8 mouse cellular contexts compared by ENCODE assay signal in the genomic region with DNA sequence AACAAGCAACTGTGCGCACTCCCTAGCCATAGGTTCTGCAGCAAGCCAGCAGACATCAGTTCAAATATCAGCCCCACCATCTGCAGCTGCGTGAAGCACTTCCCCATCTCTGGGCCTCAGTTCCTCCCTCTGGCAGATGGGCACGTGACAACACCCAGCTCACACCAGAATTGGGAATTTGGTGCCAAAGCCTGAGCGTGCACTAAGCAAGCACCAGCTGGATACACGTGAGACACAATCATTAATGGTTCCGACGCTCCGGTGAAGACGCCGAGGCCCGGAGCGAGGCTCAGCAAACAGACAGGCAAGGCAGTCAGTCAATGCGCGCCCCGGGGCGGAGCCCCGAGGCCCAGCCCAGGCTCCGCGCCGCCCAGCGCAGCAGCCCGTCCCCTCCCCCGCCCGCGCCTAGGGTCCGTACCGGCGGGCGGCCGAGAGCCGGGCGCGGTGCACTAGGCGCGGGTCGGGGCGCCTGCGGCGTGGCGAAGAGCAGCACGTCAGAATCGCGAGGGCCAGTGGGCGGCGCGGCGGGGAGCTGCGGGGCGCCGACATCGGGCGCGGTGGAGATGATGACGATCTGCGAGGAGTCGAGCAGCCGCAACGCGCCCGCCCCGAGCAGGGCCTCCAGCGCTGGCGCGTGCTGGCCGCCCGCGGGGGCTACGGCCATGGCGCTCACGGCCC. TPM values are rescaled to one million over a fixed set of nuclear protein-coding genes. Genes with fewer than 3 reads are reported as not detected.
A peak's percentile ranks its signal among the peaks of the same experiment; 100 is the strongest.
DNase-seq lines count a peak whose midpoint lies in the region; ATAC-seq and TF ChIP-seq lines count a peak whose summit lies in the region.

No protein-coding gene starts in this region.

- no peak for TF ChIP-seq CTCF in C2C12 (IDR thresholded peaks at IDR 0.05; ENCODE audit: control insufficient read depth, insufficient read depth, insufficient read length)
- no peak for TF ChIP-seq CTCF in heart, postnatal 0 days (IDR thresholded peaks at IDR 0.05; ENCODE audit: low read depth)
- no peak for TF ChIP-seq CTCF in small intestine, adult 2 months (IDR thresholded peaks at IDR 0.05; ENCODE audit: extremely low read depth, insufficient read length, insufficient replicate concordance, low read depth, low read length)

- H3K79me3 ChIP-seq in C2C12 (ENCODE audit: low read depth), result peaks cover 19% of the 10 kb centered on the region

- H3K4me3 ChIP-seq in C2C12 (ENCODE audit: insufficient read depth, poor library complexity, severe bottlenecking), result peak overlapping the region; percentile 50
- H3K4me3 ChIP-seq in embryonic facial prominence, embryonic 12.5 days, result peak overlapping the region; percentile 87
- H3K4me3 ChIP-seq in heart, postnatal 0 days (ENCODE audit: low read depth, low read length), result peak overlapping the region; percentile 82
- H3K4me3 ChIP-seq in small intestine, adult 2 months (ENCODE audit: low read depth, low read length), result peak overlapping the region; percentile 71

- H3K27me3 ChIP-seq in C2C12 (ENCODE audit: control insufficient read depth, insufficient read depth, insufficient read length), result no peaks in the 10 kb centered on the region
- H3K27me3 ChIP-seq in embryonic facial prominence, embryonic 12.5 days, result no peaks in the 10 kb centered on the region
- H3K27me3 ChIP-seq in heart, postnatal 0 days (ENCODE audit: control insufficient read depth, insufficient read depth, low read length), result no peaks in the 10 kb centered on the region
- H3K27me3 ChIP-seq in small intestine, adult 2 months (ENCODE audit: control insufficient read depth, insufficient read depth, low read length), result no peaks in the 10 kb centered on the region

- H3ac ChIP-seq in C2C12 (ENCODE audit: control insufficient read depth, insufficient read length, low read depth), result peak overlapping the region; percentile 90

- peak; percentile 87 for DNase-seq in NIH3T3 (ENCODE audit: low read depth)
- no peak for DNase-seq in heart, postnatal 0 days (ENCODE audit: low spot score)
- peak; percentile 25 for DNase-seq in large intestine, adult 2 months (ENCODE audit: low read depth, low spot score)

- H3K9me3 ChIP-seq in embryonic facial prominence, embryonic 12.5 days, result no peaks in the 10 kb centered on the region
- H3K9me3 ChIP-seq in heart, postnatal 0 days (replicated peaks; ENCODE audit: control insufficient read depth, low read length), result no peaks in the 10 kb centered on the region

- H3K79me2 ChIP-seq in C2C12 (ENCODE audit: control insufficient read depth, insufficient read depth), result peaks cover 48% of the 10 kb centered on the region

- H3K4me2 ChIP-seq in embryonic facial prominence, embryonic 12.5 days (replicated peaks), result peak overlapping the region; percentile 86
- H3K4me2 ChIP-seq in heart, postnatal 0 days (ENCODE audit: low read depth, low read length), result peak overlapping the region; percentile 98

- no peak for TF ChIP-seq POLR2A in small intestine, adult 2 months (IDR thresholded peaks at IDR 0.05; ENCODE audit: low read depth, low read length)

- peak; percentile 75 for ATAC-seq in embryonic facial prominence, embryonic 12.5 days (ENCODE audit: insufficient number of reproducible peaks, insufficient read depth, low FRiP score, low TSS enrichment)
- ATAC-seq in heart, postnatal 0 days (ENCODE audit: insufficient read depth, low read depth), result peak; percentile 61
- ATAC-seq in megakaryocyte, adult 5-6 weeks (ENCODE audit: poor library complexity, severe bottlenecking), result peak; percentile 58
- ATAC-seq in cerebellum, adult (ENCODE audit: insufficient number of reproducible peaks, low FRiP score, low TSS enrichment), result no peak

- WGBS in embryonic facial prominence, embryonic 12.5 days, result under 1% methylated on average over 51 of the region's 70 CpGs
- under 1% methylated on average over 44 of the region's 70 CpGs for WGBS in heart, postnatal 0 days
- under 1% methylated on average over 70 of the region's 70 CpGs for WGBS in large intestine, adult 2 months
- 1% methylated on average over 67 of the region's 70 CpGs for WGBS in small intestine, adult 2 months

- no peaks in the 10 kb centered on the region for H3K36me3 ChIP-seq in C2C12 (ENCODE audit: control insufficient read depth, insufficient read depth)
- 0 out of 2 replicates have a peak, but pooled peaks cover 1% of the 10 kb centered on the region for H3K36me3 ChIP-seq in embryonic facial prominence, embryonic 12.5 days
- H3K36me3 ChIP-seq in heart, postnatal 0 days (replicated peaks; ENCODE audit: control insufficient read depth, insufficient read depth, low read length), result no peaks in the 10 kb centered on the region
- no peaks in the 10 kb centered on the region for H3K36me3 ChIP-seq in small intestine, adult 2 months (ENCODE audit: control insufficient read depth, insufficient read depth, low read length)

- H3K9ac ChIP-seq in embryonic facial prominence, embryonic 12.5 days, result peak overlapping the region; percentile 80
- peak overlapping the region; percentile 66 for H3K9ac ChIP-seq in heart, postnatal 0 days (replicated peaks; ENCODE audit: low read depth, low read length)

- peaks cover 31% of the 10 kb centered on the region for H3K4me1 ChIP-seq in embryonic facial prominence, embryonic 12.5 days
- peaks cover 21% of the 10 kb centered on the region; the same call in 1 of the 2 replicates for H3K4me1 ChIP-seq in heart, postnatal 0 days (ENCODE audit: control insufficient read depth, insufficient read depth)
- peaks cover 5% of the 10 kb centered on the region; the same call in 1 of the 2 replicates for H3K4me1 ChIP-seq in small intestine, adult 2 months (ENCODE audit: control insufficient read depth, insufficient read depth, insufficient read length, low read length)

- no peak for TF ChIP-seq EP300 in heart, postnatal 0 days (IDR thresholded peaks at IDR 0.05; ENCODE audit: low read depth)

- peak overlapping the region; percentile 88 for H3K27ac ChIP-seq in embryonic facial prominence, embryonic 12.5 days
- peak overlapping the region; percentile 82 for H3K27ac ChIP-seq in heart, postnatal 0 days (ENCODE audit: low read depth)
- H3K27ac ChIP-seq in small intestine, adult 2 months (ENCODE audit: insufficient read depth, low read depth, low read length), result no peak overlapping the region

TF ChIP-seq in C2C12, 6 proteins besides CTCF, POLR2A, EP300 and RAD21 (continues in another document):
- TF ChIP-seq USF1 (IDR thresholded peaks at IDR 0.05; ENCODE audit: low read depth) (peak; percentile 93), FOSL1 (IDR thresholded peaks at IDR 0.05; ENCODE audit: insufficient read depth, low read length, poor library complexity, severe bottlenecking) (no peak), MAX (IDR thresholded peaks at IDR 0.05) (no peak), MYOD1 (IDR thresholded peaks at IDR 0.05; ENCODE audit: control insufficient read depth, insufficient read length, low read depth) (no peak)

RNA-seq across cellular contexts. Expression of a gene that starts 0.5 kb away (rescaled TPM):
- polyA plus RNA-seq in C2C12 (2012; fragmentation: generic; extraction: Trizol), result 33.3 TPM
- 25.9 and 26.3 TPM in 2 replicates for polyA plus RNA-seq in embryonic facial prominence, embryonic 12.5 days (2016; fragmentation: Nextera tagmentation; extraction: Ambion mirVana)
- total RNA-seq in heart, postnatal 0 days (2014; rRNA removed; ENCODE audit: low replicate concordance), result 8.4 and 11.0 TPM in 2 replicates
- polyA plus RNA-seq in heart, postnatal 0 days (2015; fragmentation: Nextera tagmentation; extraction: Ambion mirVana), result 6.1 and 6.4 TPM in 2 replicates
- 9.2 and 9.5 TPM in 2 replicates for polyA plus RNA-seq in large intestine, adult 2 months (2012; rRNA removed)
- 14.3 and 16.2 TPM in 2 replicates for total RNA-seq in megakaryocyte, adult 5-6 weeks (2015)
- 7.7 and 9.3 TPM in 2 replicates for total RNA-seq in megakaryocyte, adult 5-6 weeks (2017)
- polyA plus RNA-seq in small intestine, adult 2 months (2012; rRNA removed), result 7.1 and 14.5 TPM in 2 replicates

RNA-seq across cellular contexts. Expression of a gene that starts 10.5 kb away (rescaled TPM):
- 0.46 TPM for polyA plus RNA-seq in C2C12 (2012; fragmentation: generic; extraction: Trizol)
- 3.5 and 3.7 TPM in 2 replicates for polyA plus RNA-seq in embryonic facial prominence, embryonic 12.5 days (2016; fragmentation: Nextera tagmentation; extraction: Ambion mirVana)
- total RNA-seq in heart, postnatal 0 days (2014; rRNA removed; ENCODE audit: low replicate concordance), result 2.8 and 3.9 TPM in 2 replicates
- polyA plus RNA-seq in heart, postnatal 0 days (2015; fragmentation: Nextera tagmentation; extraction: Ambion mirVana), result 1.3 and 2.0 TPM in 2 replicates
- 0.64 and 0.83 TPM in 2 replicates for polyA plus RNA-seq in large intestine, adult 2 months (2012; rRNA removed)
- 0.78 and 1.6 TPM in 2 replicates for total RNA-seq in megakaryocyte, adult 5-6 weeks (2015)
- total RNA-seq in megakaryocyte, adult 5-6 weeks (2017), result 1.8 and 2.2 TPM in 2 replicates
- 0.24 TPM in 1 of 2 replicates, not detected in the other for polyA plus RNA-seq in small intestine, adult 2 months (2012; rRNA removed)

RNA-seq across cellular contexts. Expression of a gene that starts 17.6 kb away (rescaled TPM):
- 0.33 TPM for polyA plus RNA-seq in C2C12 (2012; fragmentation: generic; extraction: Trizol)
- 0.24 and 0.28 TPM in 2 replicates for polyA plus RNA-seq in embryonic facial prominence, embryonic 12.5 days (2016; fragmentation: Nextera tagmentation; extraction: Ambion mirVana)
- 0.23 TPM in 1 of 2 replicates, not detected in the other for total RNA-seq in heart, postnatal 0 days (2014; rRNA removed; ENCODE audit: low replicate concordance)
- not detected in 2 replicates for polyA plus RNA-seq in heart, postnatal 0 days (2015; fragmentation: Nextera tagmentation; extraction: Ambion mirVana)
- not detected in 2 replicates for polyA plus RNA-seq in large intestine, adult 2 months (2012; rRNA removed)
- total RNA-seq in megakaryocyte, adult 5-6 weeks (2015), result 0.11 TPM in 1 of 2 replicates, not detected in the other
- 0.15 TPM in 1 of 2 replicates, not detected in the other for total RNA-seq in megakaryocyte, adult 5-6 weeks (2017)
- polyA plus RNA-seq in small intestine, adult 2 months (2012; rRNA removed), result not detected in 2 replicates

RNA-seq across cellular contexts. Expression of a gene that starts 22.3 kb away (rescaled TPM):
- 6.8 TPM for polyA plus RNA-seq in C2C12 (2012; fragmentation: generic; extraction: Trizol)
- 1.0 and 1.2 TPM in 2 replicates for polyA plus RNA-seq in embryonic facial prominence, embryonic 12.5 days (2016; fragmentation: Nextera tagmentation; extraction: Ambion mirVana)
- total RNA-seq in heart, postnatal 0 days (2014; rRNA removed; ENCODE audit: low replicate concordance), result 2.0 TPM in 1 of 2 replicates, not detected in the other
- polyA plus RNA-seq in heart, postnatal 0 days (2015; fragmentation: Nextera tagmentation; extraction: Ambion mirVana), result 0.70 and 1.1 TPM in 2 replicates
- polyA plus RNA-seq in large intestine, adult 2 months (2012; rRNA removed), result not detected in 2 replicates
- not detected in 2 replicates for total RNA-seq in megakaryocyte, adult 5-6 weeks (2015)
- not detected in 2 replicates for total RNA-seq in megakaryocyte, adult 5-6 weeks (2017)
- polyA plus RNA-seq in small intestine, adult 2 months (2012; rRNA removed), result 0.32 and 0.47 TPM in 2 replicates

RNA-seq across cellular contexts. Expression of a gene that starts 34.3 kb away (rescaled TPM):
- polyA plus RNA-seq in C2C12 (2012; fragmentation: generic; extraction: Trizol), result 6.4 TPM
- polyA plus RNA-seq in embryonic facial prominence, embryonic 12.5 days (2016; fragmentation: Nextera tagmentation; extraction: Ambion mirVana), result 16.9 and 18.5 TPM in 2 replicates
- 29.4 and 97.5 TPM in 2 replicates for total RNA-seq in heart, postnatal 0 days (2014; rRNA removed; ENCODE audit: low replicate concordance)
- 40.0 and 42.7 TPM in 2 replicates for polyA plus RNA-seq in heart, postnatal 0 days (2015; fragmentation: Nextera tagmentation; extraction: Ambion mirVana)
- 22.7 and 26.2 TPM in 2 replicates for polyA plus RNA-seq in large intestine, adult 2 months (2012; rRNA removed)
- total RNA-seq in megakaryocyte, adult 5-6 weeks (2015), result 21.9 and 24.2 TPM in 2 replicates
- 24.4 and 27.1 TPM in 2 replicates for total RNA-seq in megakaryocyte, adult 5-6 weeks (2017)
- polyA plus RNA-seq in small intestine, adult 2 months (2012; rRNA removed), result 21.4 and 28.8 TPM in 2 replicates
